Mouse (Mus musculus) A20 (cell line): Measurements from ENCODE around the gene Endov.

ENCODE experiments used
- DNase-seq: peaks from one replicate; pipeline ENCODE4 v3.0.0-alpha.2; 2011; ENCODE audit warnings: low read depth, low spot score

Endov gene

DNA sequence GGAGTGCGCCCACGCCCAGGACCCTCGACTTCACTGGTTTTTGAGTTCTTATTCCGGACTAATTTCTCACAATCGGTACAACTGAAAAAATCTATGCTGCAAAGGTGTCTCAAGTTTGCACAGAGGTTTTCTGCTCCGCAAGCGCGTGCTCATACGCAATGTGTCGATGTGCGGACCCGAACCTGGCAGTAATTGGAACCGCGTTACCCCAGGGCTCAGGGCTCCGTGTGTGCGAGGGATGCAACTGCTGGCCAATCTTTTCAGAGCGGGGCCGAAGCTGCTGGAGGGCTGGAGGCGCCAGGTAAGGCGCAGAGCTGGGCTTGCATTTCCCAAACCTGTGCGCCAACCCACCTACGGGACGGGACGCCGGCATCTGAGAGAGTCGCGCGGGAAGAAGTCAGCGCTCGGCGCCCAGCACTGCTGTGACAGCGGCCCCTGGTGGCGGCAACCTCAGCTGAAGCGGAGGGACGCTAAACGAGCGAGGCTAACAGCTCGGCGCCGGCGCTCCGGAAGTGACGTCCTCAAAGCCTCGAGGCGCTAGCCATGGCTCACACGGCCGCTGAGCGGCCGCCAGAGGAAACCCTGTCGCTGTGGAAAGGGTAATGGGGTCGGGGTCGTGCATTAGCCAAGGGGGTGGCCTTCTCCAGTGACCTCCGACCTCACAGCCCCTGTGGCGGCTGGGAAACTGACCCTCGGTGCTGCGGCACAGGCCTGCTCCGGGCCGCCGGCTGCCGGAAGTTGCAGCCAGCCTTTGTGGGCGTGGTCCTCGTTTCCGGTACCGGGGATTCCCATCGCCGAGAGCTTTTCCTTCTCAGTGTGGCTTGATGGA is at the start of gene Endov:
Gene Endov (plus strand): TSS at position 487 of the 829 bp plus-strand sequence.
- peak; percentile 99 for DNase-seq

DNA sequence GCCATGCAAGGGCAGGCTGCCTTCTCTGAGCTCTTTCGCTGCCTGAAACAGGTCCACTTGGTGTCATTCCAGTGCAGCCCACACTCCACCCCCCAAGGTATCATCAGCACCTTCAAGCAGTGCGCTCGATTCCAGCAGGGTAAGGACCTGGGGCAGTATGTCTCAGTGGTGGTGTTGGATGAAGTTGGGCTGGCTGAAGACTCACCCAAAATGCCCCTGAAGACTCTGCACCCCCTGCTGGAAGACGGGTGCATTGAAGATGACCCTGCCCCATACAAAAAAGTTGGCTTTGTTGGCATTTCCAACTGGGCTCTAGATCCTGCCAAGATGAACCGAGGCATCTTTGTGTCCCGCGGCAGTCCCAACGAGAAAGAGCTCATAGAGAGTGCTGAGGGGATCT is 48.9 kb upstream of the Endov start:
- peak; percentile 13 for DNase-seq

DNA sequence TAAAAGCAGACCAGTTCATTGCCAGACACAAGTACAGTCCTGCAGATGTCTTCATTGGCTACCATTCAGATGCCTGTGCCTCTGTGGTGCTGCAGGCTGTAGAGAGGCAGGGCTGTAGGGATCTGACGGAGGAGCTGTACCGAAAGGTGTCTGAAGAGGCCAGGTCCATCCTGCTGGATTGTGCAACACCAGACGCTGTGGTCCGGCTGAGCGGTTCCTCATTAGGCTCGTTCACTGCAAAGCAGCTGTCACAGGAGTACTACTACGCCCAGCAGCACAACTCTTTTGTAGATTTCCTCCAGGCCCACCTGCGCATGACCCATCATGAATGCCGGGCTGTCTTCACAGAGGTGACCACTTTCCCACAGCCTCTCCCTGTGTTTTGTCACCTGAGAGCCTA is 47.7 kb upstream of the Endov start:
- DNase-seq: no peak

DNA sequence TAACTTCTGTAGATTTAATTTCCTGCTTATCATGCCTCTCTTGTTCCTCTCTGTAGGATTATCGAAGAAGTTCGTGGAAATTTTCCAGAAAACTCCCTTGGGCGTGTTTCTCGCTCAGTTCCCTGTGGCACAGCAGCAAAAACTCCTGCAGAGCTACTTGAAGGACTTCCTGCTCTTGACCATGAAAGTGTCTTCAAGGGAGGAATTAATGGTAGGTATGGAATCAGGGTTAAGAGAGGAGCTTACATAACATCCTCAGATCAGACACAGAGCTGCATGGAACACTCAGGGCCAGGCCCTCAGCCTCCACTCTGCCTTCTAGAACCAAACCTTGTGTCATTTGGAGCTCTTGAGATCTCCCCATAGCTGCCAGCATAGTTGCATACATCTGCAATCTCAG is 35.0 kb upstream of the Endov start:
- DNase-seq: no peak

DNA sequence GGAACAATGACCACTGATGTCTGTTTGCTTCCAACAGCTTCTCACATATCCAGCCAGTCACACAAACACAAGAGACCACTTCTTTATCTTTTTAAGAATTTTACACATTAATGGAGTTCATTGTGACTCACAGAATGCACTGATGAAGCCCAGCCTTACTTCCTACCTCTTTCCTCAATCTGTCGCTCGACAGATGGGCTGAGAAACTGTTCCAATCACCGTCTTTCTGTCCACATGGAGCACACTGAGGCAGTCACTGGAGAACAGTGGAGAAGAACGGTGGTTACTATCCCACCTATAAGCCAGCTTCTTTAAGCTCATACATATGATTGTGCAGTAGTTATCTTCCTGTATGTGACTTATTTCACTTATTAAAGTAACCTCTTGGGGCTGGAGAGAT is 13.3 kb upstream of the Endov start:
- no peak for DNase-seq

DNA sequence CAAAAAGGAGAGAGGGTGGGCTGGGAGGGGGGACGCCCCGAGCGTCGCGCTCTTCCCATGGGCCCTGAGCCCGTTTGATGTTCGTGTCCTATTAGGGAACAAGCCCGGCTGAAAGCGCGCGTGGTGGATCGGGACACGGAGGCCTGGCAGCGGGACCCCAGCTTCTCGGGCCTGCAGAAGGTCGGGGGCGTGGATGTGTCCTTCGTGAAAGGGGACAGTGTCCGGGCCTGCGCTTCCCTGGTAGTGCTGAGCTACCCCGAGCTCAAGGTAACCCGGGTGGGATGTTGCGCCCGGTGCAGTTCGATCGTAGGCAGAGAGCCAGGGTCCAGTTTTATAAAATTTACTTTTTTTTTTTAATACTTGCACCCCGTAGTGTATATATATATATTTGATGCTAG is 542 bp downstream of the Endov start:
- DNase-seq: no peak

DNA sequence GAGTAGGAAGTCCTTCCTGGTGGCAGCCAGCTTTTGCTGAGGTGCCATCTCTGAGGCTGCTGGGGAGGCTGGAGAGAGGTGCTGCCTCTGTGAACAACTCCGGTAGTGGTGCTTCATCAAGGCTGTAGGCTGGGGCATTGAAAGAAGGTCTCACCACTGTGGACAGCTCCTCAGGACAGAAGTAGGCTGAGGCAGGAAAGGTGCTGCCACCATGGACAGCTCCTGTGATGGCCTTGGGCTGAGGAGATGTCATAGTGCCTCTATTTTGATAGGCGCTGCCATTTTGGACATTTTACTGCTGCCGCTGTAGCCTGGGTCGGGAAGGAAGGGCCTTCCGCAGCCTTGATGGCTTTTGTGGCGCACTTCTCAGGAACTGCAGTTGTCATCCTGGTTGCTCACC is 1.7 kb downstream of the Endov start:
- DNase-seq: peak; percentile 39

DNA sequence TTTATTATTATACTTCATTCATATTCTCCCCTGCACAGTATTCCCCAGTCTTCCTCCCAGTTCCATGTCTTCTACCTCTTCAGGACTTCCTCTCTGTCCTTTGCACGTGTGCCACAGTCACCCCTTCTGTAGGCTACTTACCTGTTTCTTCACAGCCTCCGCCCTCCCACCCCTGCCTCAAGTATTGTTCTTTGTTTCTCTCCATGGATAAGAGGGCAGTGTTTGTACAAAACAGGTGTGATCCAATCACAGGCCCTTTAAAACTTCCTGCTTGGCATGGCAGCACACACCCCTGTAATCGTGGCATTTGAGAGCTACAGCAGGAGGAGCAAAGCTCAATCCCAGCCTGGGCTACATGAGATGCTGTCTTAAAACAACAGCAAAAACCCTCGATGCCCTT is 2.4 kb downstream of the Endov start:
- no peak for DNase-seq

DNA sequence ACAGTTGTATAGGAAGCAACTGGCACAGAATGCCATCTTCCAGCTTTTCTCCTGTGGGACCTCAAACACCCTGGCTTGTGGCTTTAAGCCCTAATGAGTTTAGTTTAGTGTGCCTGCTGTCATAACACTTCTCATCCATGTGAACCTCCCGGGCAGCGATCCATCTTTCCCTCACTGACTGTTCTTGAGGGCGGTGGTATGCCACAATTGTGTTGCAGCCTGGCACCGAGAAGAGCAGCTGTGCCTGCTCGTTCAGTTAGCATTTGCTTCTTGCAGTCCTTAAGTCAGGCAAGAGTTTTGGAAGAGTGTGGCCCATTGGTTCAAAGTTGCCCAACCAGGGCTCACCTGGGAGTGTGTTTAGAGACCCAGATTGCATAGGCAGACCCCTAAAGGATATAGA is 5.0 kb downstream of the Endov start:
- no peak for DNase-seq

DNA sequence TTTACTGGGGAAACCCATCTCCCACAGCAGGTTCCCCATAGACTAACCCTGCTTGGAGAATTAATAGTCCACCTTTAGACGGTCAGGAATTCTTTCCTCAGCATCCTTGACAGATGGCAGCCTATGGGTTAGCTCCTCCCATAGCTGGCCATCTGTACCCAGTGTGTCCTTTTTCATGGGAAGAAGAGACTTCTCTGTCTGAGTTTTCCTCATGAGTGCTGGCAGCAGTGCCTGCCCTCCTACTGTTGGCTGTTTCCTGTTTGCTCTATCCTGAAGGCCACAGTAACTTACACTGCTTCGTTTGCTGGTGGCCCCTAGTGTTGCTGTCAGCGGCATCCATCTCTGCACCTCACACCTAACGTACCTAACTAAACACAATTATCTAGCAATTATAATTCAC is 6.3 kb downstream of the Endov start:
- DNase-seq: no peak

DNA sequence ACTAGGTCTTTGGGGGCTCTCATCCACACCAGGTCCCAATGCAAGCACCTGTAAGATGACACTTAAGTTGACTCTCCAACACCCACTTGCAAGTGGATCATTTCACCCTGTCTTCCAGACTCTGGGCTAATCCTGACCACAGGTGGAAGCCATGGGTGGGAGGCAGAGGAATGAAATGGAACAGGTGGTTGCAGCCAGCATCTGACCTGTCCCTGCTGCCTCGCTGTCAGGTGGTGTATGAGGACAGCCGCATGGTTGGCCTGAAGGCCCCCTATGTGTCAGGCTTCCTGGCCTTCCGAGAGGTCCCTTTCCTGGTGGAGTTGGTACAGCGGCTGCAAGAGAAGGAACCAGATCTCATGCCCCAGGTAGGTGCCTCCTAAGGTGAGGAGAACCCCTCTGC is 8.2 kb downstream of the Endov start:
- no peak for DNase-seq

DNA sequence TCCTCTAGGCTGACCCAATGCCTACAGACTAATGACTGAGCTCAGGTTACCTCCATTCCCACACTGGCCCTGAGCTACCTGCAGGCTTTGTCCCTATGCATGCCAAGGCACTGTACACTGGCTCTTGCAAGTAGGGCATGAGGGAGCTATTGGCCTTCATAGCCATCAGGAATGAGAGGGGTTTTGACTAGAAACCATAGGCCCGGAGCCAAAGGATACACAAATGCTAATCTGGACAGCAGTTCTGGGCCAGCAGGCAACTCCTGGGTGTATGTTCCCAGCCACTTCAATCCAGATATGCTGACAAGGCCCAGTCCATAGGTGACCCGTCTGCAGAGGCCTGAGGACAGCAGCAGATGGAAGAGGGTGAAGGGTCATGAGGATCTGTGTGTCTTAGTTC is 8.9 kb downstream of the Endov start:
- no peak for DNase-seq

DNA sequence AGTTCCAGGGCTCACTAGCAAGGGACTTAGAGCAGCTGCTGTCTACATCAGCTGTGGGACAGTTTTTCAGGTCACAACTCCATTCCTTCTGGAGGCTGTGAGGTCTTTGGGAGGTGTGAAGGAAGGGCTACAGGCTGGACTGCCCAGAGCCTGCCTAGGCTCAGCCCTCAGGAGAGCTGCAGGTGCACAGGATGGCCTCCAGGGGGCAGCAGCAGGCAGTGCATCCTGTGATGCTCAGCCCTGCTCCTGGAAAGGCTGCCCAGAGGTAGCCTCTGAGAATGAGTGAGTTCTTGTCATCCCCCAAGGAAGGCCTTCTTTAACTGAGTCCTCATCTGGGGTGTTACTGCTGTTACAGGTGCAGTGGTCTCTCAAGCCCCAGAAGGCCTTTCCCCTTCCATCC is 12.5 kb downstream of the Endov start:
- peak; percentile 60 for DNase-seq

DNA sequence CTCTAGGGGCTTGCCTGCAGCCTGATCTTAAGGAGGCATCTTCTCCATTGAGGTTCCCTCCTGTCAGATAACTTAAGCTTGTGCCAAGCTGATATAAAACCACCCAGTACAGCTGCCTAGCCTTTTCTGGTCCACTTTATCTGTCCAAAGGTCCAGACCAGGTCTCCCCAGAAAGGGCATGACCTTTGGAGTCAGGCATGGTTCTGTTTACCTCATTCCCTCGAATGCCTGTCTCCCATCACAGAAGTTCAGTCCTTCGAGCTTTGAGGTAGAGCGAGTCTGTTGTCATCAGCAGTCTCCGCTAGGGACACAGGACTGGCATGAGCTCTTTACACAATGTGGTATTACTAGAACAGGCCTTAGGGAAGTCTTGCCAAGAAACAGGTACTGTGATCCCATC is 15.2 kb downstream of the Endov start:
- DNase-seq: no peak

DNA sequence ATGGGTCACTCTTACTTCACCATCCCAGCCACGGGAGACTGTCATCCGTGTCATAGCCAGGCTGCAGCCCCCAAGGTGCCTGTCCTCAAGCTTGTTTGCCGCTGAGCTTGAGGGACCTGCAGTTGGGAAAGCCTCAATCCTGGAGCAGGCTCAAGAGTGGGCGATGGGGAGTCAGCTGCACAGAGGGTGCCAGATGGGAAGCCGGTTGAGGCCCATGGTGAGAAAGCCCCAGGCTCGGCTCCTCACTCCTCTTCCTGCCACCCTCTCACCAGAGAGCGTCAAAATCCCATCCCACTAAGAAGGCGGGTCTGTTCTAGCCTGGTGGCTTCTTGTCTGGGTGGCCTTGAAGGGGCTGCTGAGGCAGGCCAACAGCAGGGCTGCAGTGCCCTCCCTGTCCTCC is 16.6 kb downstream of the Endov start:
- DNase-seq: no peak

DNA sequence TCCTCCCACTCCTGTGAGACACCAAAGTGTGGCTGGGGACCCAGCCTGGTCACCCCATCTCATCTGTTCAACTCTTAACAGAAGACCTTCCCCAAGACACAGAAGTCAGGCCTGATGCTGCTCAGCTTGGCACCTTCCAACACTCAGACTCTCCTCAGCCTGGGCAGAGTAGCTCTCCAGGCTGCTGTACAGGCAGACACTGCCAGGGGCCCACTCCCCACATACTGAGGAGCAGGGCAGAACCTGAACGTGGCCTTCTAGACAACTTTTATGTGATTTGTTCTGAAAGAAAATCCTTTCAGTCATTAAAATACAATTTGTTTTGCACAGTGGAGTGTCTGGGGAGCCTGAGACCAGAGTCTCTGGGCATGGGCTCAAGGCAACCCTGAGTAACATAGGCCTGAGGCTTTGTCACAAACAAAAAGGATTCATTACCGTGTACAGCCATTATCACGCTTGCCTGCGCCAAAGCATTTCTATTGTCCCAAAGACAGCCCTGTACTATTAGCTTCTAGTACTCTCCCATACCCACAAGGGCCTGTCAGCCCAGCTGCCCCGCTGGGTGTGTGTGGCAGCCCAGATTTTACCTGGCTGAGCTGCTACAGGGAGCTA is 18.1 kb downstream of the Endov start:
- DNase-seq: no peak

DNA sequence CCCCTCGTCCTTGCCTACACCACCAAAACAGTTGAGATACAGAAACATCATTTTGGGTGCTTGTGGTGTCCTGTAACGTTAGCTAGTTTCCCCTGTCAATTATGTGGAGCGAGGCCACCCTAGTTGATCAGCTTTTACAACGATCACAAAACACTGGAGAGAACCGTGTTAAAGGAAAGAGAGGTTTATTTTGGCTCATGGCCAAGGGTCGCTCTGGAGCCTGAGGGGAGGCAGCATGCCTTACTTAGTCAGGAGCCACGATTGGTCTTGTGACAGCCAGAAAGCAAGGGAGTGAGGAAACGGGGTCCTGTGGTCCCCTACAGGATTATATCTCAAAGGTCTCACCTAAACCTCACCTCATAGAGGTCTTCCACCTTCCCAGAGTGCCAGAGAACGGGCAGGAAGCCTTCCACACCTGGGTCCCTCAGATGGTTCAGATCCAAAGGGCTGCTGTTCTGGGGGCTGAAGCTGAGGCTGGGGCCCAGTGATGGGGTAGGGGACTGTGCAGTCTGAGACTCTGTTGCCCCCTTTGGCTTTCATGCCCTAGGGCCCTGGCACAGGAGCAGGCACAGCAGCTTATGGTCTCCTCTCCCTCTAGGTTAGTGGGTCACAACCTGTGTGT is 22.0 kb downstream of the Endov start:
- no peak for DNase-seq

DNA sequence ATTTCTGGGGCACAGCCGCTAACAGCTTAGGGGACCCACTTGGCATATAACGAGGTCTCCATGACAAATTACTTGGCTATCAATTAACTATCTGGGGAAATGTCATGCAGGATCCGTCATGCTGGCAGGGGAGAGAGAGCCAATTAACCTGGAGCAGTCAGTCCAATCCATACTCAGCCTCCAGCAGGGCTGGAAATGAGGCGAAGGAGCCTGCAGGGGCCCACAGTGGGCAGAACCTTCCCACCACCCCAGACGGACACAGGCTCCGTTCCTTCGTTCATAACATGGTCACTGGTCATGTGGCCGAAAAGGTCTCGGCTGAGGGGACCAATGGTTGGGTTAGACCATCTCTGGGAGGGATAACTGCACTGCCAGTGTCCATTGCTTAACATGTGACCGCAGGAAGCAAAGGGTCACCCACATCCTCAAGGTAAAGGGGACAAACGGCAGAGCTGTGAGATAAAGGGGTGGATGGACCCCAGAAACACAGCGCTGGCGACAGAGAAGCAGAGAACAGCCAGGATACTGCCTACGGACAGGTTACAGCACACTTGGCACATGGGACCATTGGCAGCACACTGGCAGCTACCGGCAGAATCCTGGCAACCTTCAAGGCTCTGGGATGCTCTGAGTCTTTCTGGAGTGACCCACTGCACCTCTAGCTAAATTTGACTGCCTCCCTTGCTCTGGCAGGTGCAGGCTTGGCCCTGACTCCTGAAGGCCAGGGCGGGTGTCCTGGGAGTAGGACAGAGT is 23.1 kb downstream of the Endov start:
- no peak for DNase-seq

DNA sequence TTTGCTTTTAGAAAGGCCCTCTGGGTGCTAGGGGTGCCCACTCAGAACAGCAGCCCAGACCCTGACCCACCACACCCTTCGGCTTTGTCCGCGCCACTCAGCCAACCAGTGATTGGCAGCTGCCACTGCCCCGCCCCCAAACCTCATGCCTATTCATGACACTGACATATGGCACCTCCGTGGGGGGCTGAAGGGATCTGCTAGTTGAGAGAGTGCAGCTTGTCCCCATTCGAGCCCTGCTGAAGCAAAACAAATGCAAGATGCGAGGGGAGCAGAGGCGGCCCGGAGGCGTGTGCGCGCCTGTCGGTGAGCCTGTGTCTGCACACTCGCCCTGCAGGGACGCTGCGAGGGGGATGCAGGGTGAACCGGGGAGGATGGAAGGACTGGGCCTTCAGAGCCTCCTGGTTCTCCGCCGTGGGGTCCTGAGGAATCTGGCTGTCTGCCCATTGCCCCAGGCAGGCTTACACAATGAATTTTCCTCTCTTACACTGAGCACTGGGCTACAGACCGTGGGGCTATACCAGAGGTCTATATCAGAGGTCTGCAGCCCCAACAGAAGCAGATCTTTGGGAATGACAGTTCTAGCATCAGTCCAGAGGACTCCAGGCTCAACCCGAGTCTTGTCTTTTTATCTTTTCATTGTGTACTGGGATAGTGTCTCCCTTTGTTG is 24.0 kb downstream of the Endov start:
- no peak for DNase-seq

DNA sequence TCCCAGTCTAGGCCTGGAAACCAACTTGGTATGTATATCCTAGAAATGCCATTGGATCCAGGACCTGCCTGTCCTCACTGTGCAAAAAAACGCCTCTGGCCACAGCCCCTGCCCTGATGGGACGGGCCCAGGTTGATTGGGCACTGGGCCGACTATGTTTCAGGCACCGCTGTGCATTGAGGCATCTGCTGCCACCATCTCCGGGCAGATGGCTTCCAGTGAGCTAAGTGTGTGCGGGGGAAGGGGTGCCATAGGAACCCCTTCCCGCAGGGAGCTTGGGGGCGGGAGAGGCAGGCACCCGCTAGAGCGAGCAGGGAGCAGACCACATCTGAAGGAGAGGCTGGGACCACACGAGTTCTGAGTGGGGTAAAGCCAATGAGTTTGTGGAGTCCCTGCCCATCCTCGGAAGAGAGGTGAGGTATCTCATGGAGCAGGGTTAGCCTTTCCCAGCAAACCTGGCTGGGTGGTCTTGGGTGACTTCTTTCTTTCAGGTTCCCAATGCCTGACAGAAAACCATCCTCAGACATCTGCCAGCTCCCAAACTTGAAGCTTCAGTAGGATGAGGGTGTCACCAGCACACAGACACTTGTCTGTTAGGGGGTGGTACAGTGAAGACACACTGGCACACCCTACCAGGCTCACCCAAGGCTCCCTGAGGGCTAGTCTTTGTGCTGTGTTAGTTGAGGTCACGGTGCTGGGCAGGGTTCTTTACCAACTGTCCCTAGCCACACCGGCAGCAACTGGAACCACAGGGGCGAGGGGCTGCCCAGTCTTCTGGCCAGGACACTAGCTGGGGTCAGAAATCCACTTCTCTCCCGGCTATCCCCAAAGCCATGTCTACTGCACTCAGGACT is 24.9 kb downstream of the Endov start:
- DNase-seq: no peak
